Mouse (Mus musculus): ENCODE results near the gene Osbpl8. TPM values are rescaled to one million over a fixed set of nuclear protein-coding genes. Genes with fewer than 3 reads are reported as not detected.

Gene Osbpl8
- total RNA-seq, 2 experiments from 2014 or later: 80.7 to 92.2 TPM

GRCm38 (mm10) chr10:111149761-111150160, 14.8 kb upstream of the Osbpl8 start:
- no peak for DNase-seq

GRCm38 (mm10) chr10:111155065-111155464, 9.5 kb upstream of the Osbpl8 start:
- DNase-seq: no peak

DNA sequence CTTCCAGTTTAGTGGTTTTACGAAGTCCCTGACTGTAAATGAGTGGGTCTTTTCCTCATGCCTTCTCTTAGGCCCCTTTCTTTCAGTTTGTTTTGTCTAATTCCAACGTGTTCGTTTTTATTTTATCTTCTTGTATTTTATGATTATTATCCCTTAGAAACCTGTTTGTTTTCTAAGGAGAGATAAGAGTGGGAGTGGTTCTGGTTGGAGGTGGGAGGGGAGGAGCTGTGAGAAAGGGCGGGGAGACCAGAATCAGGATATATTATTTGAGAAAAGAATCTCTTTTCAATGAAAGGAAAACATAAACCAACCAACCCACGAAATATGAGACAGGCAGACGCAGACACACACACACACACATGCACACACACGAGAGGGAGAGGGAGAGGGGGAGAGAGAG, 9.0 kb upstream of the Osbpl8 start:
- DNase-seq: no peak

GRCm38 (mm10) chr10:111156394-111157190, 8.0 kb upstream of the Osbpl8 start:
- no peak for DNase-seq

DNA sequence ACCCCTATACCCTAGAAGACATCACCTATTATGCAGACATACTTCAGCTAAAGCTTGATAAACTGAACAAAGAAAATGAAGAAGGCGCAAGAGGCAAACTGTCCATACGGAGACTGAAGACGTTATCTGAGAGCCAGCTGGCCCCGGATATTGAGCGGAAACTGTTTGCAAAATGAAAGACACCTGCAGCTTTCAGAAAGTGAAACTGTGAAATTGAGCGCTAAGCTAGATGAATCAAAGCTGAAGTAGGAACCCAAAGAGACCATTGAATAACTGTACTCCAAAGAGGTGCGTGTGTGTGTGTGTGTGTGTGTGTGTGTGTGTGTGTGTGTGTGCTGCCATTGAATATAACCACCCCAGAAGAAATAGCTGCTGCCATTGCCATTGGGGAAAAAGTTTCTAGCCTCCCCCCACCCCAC, 7.3 kb upstream of the Osbpl8 start:
- no peak for DNase-seq

- DNase-seq: peak in 1 of 2 experiments; percentile 49
Measured at GRCm38 (mm10) chr10:111159789-111160522, 4.6 kb upstream of the Osbpl8 start.

- DNase-seq: no peak
Measured at GRCm38 (mm10) chr10:111160540-111160939, 4.0 kb upstream of the Osbpl8 start.

GRCm38 (mm10) chr10:111161373-111161772, 3.2 kb upstream of the Osbpl8 start:
- no peak for DNase-seq

GRCm38 (mm10) chr10:111163025-111163424, 1.5 kb upstream of the Osbpl8 start:
- DNase-seq: no peak

- DNase-seq: no peak
Measured at GRCm38 (mm10) chr10:111163601-111164240, 831 bp upstream of the Osbpl8 start.

DNA sequence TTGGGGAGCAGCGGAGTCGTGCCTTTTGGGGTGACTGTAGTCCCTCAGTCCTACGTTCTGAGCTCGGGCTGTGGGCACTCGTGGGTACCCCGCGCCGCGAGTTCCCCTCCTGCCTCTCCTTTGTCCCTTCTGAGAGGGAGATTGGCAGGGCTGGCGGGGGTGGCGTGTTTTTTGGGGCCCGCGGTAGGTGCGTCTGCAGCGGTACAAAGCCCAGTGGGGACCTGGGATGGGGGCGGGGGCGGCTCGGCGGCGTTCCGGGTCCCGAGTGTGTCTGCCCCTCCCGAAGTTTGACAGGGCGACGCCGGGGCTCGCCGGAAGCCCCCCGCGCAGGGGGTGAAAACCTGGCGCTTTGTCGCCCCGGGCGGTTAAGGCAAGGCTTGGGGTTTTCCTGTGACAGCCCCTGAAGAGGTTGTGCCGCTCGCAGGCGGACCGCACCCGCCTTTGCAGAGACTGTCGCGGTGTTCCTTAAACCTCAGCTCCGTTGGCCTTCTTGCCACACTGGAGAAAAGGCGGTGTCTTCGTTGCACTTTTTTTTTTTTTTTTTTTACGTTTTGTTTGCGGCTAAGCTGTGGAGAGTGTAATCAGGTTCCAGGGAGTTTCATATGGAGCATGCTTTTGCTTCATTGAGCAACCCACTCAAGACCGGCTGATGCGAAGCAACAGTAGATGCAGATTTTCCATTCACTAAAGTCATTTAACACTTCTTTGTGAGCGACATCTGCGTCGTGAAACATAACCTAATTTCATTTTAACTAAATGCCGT, 848 bp downstream of the Osbpl8 start:
- peak; percentile 49 to 69 for DNase-seq

GRCm38 (mm10) chr10:111166057-111166841, 1.7 kb downstream of the Osbpl8 start:
- DNase-seq: no peak

GRCm38 (mm10) chr10:111167444-111167843, 2.9 kb downstream of the Osbpl8 start:
- no peak for DNase-seq

DNA sequence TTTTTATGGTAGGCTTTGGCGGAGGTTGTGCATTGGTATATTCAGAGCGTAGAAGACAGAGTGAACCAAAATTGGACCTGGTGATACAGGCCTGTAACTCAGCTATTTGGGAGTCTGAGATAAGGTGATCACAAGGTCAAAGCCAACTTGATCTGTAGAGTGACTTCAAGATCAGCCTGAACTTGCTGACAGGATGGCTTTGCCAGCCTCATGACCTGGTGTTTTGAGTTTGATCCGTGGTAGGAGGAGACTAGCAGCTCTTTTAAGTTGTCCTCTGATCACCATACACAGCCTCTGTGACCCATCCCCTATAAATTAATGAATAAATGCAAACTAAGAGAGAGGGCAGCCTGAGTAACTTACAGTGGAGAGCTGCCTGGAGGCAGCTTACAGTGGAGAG, 3.8 kb downstream of the Osbpl8 start:
- DNase-seq: peak; percentile 70 to 76

- DNase-seq: no peak
Measured at GRCm38 (mm10) chr10:111171246-111171934, 6.8 kb downstream of the Osbpl8 start.

DNA sequence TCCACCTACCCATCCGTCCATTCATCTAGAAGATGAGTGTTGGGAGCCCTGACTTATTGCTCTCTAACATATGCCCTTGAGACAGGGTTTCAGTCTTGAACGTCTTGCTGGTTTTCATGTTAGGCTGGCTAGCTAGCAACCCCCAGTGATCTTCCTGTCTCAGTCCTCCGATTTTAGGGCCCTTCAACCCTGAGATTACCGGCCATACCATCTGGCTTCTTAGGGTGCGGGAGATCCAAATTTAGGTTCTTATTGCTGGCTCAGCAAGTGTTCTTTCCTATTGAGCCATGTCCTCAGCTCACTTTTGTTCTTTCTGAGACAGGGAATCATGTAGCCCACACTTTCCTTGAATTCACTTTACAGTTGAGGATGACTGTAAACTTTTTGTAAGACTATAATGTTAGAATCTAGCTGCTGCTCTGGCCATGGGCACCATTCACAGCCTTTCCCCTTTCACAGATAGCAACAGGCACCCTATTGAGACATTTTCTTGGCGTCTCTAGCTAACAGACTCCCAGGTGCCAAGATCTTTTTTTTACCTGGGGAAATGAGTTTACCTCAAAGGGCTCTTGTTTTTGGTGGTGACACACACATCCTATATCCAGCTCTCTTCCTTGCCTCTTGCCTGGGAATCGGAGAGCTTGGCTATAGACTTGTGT, 9.2 kb downstream of the Osbpl8 start:
- DNase-seq: no peak

DNA sequence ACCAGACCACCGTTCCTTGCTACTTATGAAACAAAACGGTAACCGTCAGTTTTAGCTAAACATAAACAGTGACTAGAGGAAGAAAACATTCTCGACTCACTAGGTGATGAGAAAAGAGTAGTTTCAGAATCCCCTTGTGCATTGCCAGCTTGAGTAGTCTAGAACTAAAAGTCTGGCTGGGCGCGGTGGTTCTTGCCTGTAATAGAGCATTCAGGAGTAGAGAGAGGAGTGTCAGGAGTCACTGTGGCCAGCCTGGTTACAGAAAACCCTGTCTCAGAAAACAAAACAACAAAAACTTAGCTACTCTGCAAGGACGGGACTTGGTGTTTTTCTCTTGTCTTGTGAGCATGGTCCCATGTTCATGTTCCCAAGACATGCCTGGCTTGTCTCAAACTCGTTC, 12.8 kb downstream of the Osbpl8 start:
- DNase-seq: no peak

DNA sequence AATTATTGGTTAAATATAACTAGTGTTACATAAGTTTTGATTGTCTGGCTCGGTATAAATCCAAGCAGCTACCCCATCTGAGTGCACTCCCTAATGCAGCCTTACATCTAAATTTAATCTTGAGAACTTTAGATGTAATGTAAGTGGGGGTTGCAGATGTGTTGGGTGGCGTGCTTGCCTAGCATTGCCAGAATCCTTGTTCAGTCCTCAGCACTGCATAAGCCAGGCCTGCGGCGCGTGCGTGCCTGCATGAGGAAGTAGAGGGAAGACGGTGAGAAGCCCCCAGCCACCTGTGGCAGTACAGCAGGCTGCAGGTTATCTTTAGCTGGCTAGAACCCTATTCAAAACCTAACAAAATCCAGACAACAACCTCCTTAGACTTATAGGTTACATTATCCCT, 13.5 kb downstream of the Osbpl8 start:
- DNase-seq: no peak

GRCm38 (mm10) chr10:111180633-111181032, 16.1 kb downstream of the Osbpl8 start:
- DNase-seq: no peak

- peak in 1 of 2 experiments; percentile 43 for DNase-seq
Measured at GRCm38 (mm10) chr10:111183634-111184270, 19.2 kb downstream of the Osbpl8 start.

All from heart, adult 18-20 months (tissue).